Mouse (Mus musculus): Measurements from ENCODE around the gene Fpgs. TPM values are rescaled to one million over a fixed set of nuclear protein-coding genes. Genes with fewer than 3 reads are reported as not detected.

The Fpgs gene
- polyA plus RNA-seq, 1 experiment from 2014 or later: 31.1 TPM

DNA sequence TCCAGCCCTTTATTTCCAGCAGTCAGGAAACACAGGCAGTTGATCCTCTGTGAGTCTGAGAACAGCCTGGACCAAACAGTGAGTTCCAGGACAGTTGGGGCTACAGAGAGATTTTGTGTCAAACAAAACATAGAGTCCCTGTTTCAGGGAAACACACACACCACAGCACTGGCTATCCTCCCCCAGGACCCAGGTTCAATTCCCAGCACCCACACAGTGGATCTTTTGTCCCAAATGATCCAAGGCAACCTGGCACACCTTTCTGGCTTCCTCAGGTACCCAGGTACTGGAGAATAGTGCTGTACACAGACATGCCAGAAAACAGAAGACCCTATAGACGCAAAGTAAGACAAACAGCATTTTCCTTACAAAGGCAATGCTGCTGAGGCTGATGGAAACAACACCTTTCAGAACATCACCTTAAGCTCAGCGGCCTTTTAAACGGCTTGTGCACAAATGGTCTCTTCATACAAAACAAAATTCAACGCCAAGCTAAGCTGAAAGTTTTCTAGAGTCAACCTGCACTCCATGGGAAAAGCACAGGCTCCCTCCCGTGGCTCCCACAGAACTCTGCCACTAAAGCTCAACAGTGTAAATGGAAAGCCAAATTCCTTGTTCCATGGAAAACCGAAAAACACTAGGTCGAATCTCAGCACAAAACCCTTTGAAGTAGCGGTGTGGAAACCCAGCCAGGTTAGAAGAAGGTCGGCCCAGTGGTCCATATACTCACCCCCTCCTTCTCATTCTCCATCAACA lies 7.5 kb upstream of the Fpgs start:
- WGBS: 29% methylated on average over 9 of the region's 9 CpGs
- no peaks in the 10 kb centered on the region for H3K27me3 ChIP-seq
- no peak for ATAC-seq (ENCODE audit: insufficient number of reproducible peaks, insufficient read depth, low FRiP score, low TSS enrichment)
- H3K9ac ChIP-seq: peak overlapping the region; percentile 85
- H3K27ac ChIP-seq: peak overlapping the region; percentile 98; the same call in 1 of the 2 replicates
- no peaks in the 10 kb centered on the region for H3K9me3 ChIP-seq
- H3K4me1 ChIP-seq: peaks cover 25% of the 10 kb centered on the region
- H3K4me2 ChIP-seq (replicated peaks): peak overlapping the region; percentile 85
- H3K4me3 ChIP-seq: peak overlapping the region; percentile 93
- peaks cover 45% of the 10 kb centered on the region for H3K36me3 ChIP-seq

DNA sequence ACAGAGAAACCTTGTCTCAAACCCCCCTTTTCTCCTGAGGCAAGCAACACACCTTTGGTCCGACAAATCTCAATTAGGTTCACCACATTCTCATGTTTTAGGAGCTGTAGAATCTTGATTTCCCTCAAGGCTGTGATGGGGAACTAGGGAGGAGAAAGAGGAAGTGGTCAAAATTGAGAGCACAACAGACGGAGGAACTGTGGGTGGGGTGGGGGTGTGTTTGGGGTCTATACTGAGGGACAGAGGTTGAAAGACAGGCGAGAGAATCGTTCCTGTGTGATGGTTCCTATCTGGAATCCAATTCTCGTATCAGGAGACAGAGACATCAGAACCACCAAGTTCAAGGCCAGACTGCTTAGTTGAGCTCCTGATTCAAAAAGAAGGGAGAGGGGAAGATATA lies 6.5 kb upstream of the Fpgs start:
- Histone ChIP-seq H3K4me3 (no peak overlapping the region), H3K27me3 (no peaks in the 10 kb centered on the region), H3K36me3 (peaks cover 56% of the 10 kb centered on the region), H3K27ac (no peak overlapping the region), H3K4me2 (replicated peaks) (no peak overlapping the region), H3K9ac (no peak overlapping the region), H3K4me1 (peaks cover 25% of the 10 kb centered on the region), H3K9me3 (no peaks in the 10 kb centered on the region)
- no peak for ATAC-seq (ENCODE audit: insufficient number of reproducible peaks, insufficient read depth, low FRiP score, low TSS enrichment)
- 92% methylated on average over 5 of the region's 5 CpGs for WGBS

DNA sequence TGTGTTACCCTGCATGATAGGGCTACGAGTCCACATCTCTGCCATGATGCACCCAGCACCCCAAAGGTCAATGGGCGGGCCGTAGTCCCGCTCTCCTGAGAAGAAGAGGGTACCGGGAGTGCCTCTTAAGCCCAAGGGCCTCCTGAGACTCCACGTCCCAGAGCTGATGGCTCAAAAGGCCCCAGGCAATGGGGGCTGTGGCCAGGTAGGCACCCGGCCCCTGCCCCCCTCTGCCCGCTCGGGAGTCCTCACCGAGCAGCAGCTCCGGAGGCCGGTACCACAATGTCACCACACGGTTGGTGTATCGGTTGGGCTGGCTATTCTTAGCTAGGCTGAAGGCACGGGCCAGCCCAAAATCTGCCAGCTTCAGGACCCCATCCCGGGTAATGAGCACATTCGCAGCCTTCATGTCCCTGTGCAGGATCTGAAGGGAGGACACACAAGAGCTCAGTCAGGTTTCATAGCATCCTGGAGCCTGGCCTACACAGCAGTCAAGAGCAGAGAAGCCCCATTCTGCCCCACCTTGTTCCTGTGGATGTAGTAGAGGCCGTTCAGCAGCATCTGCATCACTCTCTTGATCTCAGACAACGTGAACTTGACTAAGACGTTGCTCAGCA lies 5.7 kb upstream of the Fpgs start:
- Histone ChIP-seq H3K9ac (no peak overlapping the region), H3K4me1 (peaks cover 19% of the 10 kb centered on the region), H3K9me3 (no peaks in the 10 kb centered on the region), H3K4me3 (no peak overlapping the region), H3K4me2 (replicated peaks) (no peak overlapping the region), H3K27me3 (no peaks in the 10 kb centered on the region), H3K36me3 (peaks cover 64% of the 10 kb centered on the region), H3K27ac (no peak overlapping the region)
- ATAC-seq (ENCODE audit: insufficient number of reproducible peaks, insufficient read depth, low FRiP score, low TSS enrichment): no peak
- WGBS: 93% methylated on average over 20 of the region's 20 CpGs

DNA sequence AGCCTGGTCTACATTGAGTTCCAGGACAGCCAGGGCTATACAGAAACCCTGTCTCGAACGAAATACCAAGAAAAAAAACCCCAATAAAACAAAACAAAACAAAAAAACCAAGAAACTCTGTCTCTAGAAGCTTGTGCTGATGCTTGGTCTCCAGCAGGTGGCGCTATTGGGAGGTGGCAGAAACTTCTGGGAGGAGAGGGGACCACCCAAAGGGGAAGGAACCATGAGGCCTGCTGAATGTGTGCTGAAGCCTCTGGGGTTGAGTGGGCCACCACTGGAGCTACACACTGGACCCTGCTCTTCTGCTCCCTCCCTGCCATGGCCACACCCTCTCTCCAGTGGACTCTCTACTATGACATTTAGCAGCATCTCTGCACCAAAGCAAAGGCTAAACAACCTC lies 4.7 kb upstream of the Fpgs start:
- Histone ChIP-seq H3K36me3 (peaks cover 73% of the 10 kb centered on the region), H3K9ac (no peak overlapping the region), H3K27ac (no peak overlapping the region)

GRCm38 (mm10) chr2:32706971-32707370 lies 3.0 kb upstream of the Fpgs start:
- no peak overlapping the region for H3K4me2 ChIP-seq (replicated peaks)
- H3K4me3 ChIP-seq: no peak overlapping the region
- no peak overlapping the region for H3K27ac ChIP-seq
- 95% methylated on average over 6 of the region's 6 CpGs for WGBS
- H3K9me3 ChIP-seq: no peaks in the 10 kb centered on the region
- peaks cover 9% of the 10 kb centered on the region for H3K4me1 ChIP-seq
- H3K36me3 ChIP-seq: peaks cover 87% of the 10 kb centered on the region
- H3K9ac ChIP-seq: no peak overlapping the region
- no peaks in the 10 kb centered on the region for H3K27me3 ChIP-seq
- no peak for ATAC-seq (ENCODE audit: insufficient number of reproducible peaks, insufficient read depth, low FRiP score, low TSS enrichment)

More for the DNA sequence above, 4.7 kb upstream of the Fpgs start:
- ATAC-seq (ENCODE audit: insufficient number of reproducible peaks, insufficient read depth, low FRiP score, low TSS enrichment): no peak
- no peaks in the 10 kb centered on the region for H3K9me3 ChIP-seq
- WGBS: 47% methylated on average over 3 of the region's 3 CpGs
- H3K27me3 ChIP-seq: no peaks in the 10 kb centered on the region
- H3K4me2 ChIP-seq (replicated peaks): no peak overlapping the region
- peaks cover 10% of the 10 kb centered on the region for H3K4me1 ChIP-seq
- H3K4me3 ChIP-seq: no peak overlapping the region

- Histone ChIP-seq H3K4me1 (no peaks in the 10 kb centered on the region), H3K27ac (no peak overlapping the region), H3K9me3 (no peaks in the 10 kb centered on the region), H3K4me3 (no peak overlapping the region), H3K9ac (no peak overlapping the region), H3K36me3 (peaks cover 75% of the 10 kb centered on the region), H3K4me2 (replicated peaks) (no peak overlapping the region), H3K27me3 (no peaks in the 10 kb centered on the region)
- no peak for ATAC-seq (ENCODE audit: insufficient number of reproducible peaks, insufficient read depth, low FRiP score, low TSS enrichment)
- 88% methylated on average over 7 of the region's 7 CpGs for WGBS
These were observed 1.1 kb upstream of the Fpgs start for GRCm38 (mm10) chr2:32705018-32705417.

GRCm38 (mm10) chr2:32703046-32703445 lies 899 bp downstream of the Fpgs start:
- WGBS: 91% methylated on average over 8 of the region's 8 CpGs
- no peak overlapping the region for H3K4me2 ChIP-seq (replicated peaks)
- peaks cover 56% of the 10 kb centered on the region for H3K36me3 ChIP-seq
- H3K9ac ChIP-seq: no peak overlapping the region
- no peaks in the 10 kb centered on the region for H3K4me1 ChIP-seq
- no peak overlapping the region for H3K4me3 ChIP-seq
- ATAC-seq (ENCODE audit: insufficient number of reproducible peaks, insufficient read depth, low FRiP score, low TSS enrichment): no peak
- no peak overlapping the region for H3K27ac ChIP-seq
- no peaks in the 10 kb centered on the region for H3K27me3 ChIP-seq
- no peaks in the 10 kb centered on the region for H3K9me3 ChIP-seq

- H3K4me3 ChIP-seq: no peak overlapping the region
- no peak overlapping the region for H3K4me2 ChIP-seq (replicated peaks)
- no peaks in the 10 kb centered on the region for H3K27me3 ChIP-seq
- H3K27ac ChIP-seq: no peak overlapping the region
- 90% methylated on average over 14 of the region's 14 CpGs for WGBS
- peaks cover 38% of the 10 kb centered on the region for H3K36me3 ChIP-seq
- ATAC-seq (ENCODE audit: insufficient number of reproducible peaks, insufficient read depth, low FRiP score, low TSS enrichment): no peak
- no peaks in the 10 kb centered on the region for H3K9me3 ChIP-seq
- no peaks in the 10 kb centered on the region for H3K4me1 ChIP-seq
- no peak overlapping the region for H3K9ac ChIP-seq
These were observed 2.8 kb downstream of the Fpgs start for GRCm38 (mm10) chr2:32700966-32701743.

GRCm38 (mm10) chr2:32699680-32700079 lies 4.3 kb downstream of the Fpgs start:
- ATAC-seq (ENCODE audit: insufficient number of reproducible peaks, insufficient read depth, low FRiP score, low TSS enrichment): no peak
- 74% methylated on average over 6 of the region's 6 CpGs for WGBS

GRCm38 (mm10) chr2:32694691-32695090 lies 9.3 kb downstream of the Fpgs start:
- 85% methylated on average over 12 of the region's 12 CpGs for WGBS
- H3K4me3 ChIP-seq: peak overlapping the region; percentile 92; the same call in 1 of the 2 replicates
- no peaks in the 10 kb centered on the region for H3K36me3 ChIP-seq
- H3K27ac ChIP-seq: peak overlapping the region; percentile 84
- H3K4me2 ChIP-seq (replicated peaks): peak overlapping the region; percentile 81
- ATAC-seq (ENCODE audit: insufficient number of reproducible peaks, insufficient read depth, low FRiP score, low TSS enrichment): no peak
- no peaks in the 10 kb centered on the region for H3K27me3 ChIP-seq
- H3K9ac ChIP-seq: no peak overlapping the region; the same call in 1 of the 2 replicates
- peaks cover 18% of the 10 kb centered on the region for H3K4me1 ChIP-seq
- H3K9me3 ChIP-seq: no peaks in the 10 kb centered on the region

More at GRCm38 (mm10) chr2:32699680-32700079, 4.3 kb downstream of the Fpgs start:
- Histone ChIP-seq H3K9ac (no peak overlapping the region), H3K4me2 (replicated peaks) (no peak overlapping the region), H3K4me3 (no peak overlapping the region), H3K36me3 (peaks cover 23% of the 10 kb centered on the region), H3K27me3 (no peaks in the 10 kb centered on the region), H3K9me3 (no peaks in the 10 kb centered on the region), H3K4me1 (no peaks in the 10 kb centered on the region), H3K27ac (no peak overlapping the region)

DNA sequence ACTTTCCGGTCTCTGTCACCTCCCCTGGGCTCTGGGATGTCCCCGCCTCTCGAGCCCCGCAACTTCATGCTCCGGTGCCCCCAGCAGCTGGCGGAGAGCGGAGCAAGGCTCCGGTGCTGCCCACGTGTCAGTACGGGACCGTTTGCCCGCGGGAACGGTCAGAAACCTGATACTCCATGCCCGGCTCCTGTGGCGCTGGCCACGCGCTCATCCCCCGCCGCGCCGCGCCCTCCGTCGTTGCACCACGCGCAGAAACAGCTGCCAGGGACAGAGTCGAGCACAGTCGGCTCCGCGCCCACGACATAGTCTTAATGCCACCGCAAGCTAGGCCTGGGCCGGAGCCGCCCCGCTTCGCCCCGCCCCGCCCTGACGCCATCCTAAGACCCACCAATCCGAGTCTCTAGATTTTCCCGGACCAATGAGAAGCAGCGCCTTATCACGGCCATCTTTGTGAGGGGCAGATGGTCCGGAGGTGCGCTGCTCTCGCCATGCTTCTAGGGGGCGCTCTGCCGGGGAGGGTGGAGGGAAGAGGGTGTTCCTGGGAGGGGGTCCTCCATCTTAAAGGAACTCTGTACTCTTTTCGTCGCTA lies 10.0 kb downstream of the Fpgs start:
- Histone ChIP-seq H3K4me3 (peak overlapping the region; percentile 92), H3K4me1 (peaks cover 18% of the 10 kb centered on the region), H3K9ac (peak overlapping the region; percentile 89), H3K27ac (peak overlapping the region; percentile 84), H3K27me3 (no peaks in the 10 kb centered on the region), H3K36me3 (no peaks in the 10 kb centered on the region), H3K4me2 (replicated peaks) (peak overlapping the region; percentile 81), H3K9me3 (no peaks in the 10 kb centered on the region)
- under 1% methylated on average over 51 of the region's 51 CpGs for WGBS
- peak; percentile 94 for ATAC-seq (ENCODE audit: insufficient number of reproducible peaks, insufficient read depth, low FRiP score, low TSS enrichment)

Measured in embryonic facial prominence, embryonic 12.5 days (tissue).